ENCODE assay signal across 9 mouse cellular contexts in genomic region chr9:5308561-5308960, GRCm38 (mm10). TPM values are rescaled to one million over a fixed set of nuclear protein-coding genes. Genes with fewer than 3 reads are reported as not detected.
DNase-seq lines count a peak whose midpoint lies in the region; ATAC-seq and TF ChIP-seq lines count a peak whose summit lies in the region.
"Had no signal": no experiment of that assay in that cellular context is flagged by ENCODE, and none has a peak within 500 bp of the region (broad histone marks: within the 10 kb centered on the region; RNA-seq: fewer than 3 reads in every experiment).

Gene Casp4 (plus strand): TSS chr9:5308828.

- no peaks in the 10 kb centered on the region for H3K36me3 ChIP-seq in heart, embryonic 16.5 days (ENCODE audit: control insufficient read depth, insufficient read depth)
- H3K36me3 ChIP-seq in liver, embryonic 15.5 days (replicated peaks): no peaks in the 10 kb centered on the region
- H3K36me3 ChIP-seq in stomach, postnatal 0 days (ENCODE audit: control insufficient read depth, insufficient read depth, low read length): no peaks in the 10 kb centered on the region
- H3K36me3 ChIP-seq in embryonic facial prominence, embryonic 10.5 days (replicated peaks): no peaks in the 10 kb centered on the region
- no peaks in the 10 kb centered on the region for H3K36me3 ChIP-seq in forebrain, embryonic 11.5 days (ENCODE audit: control insufficient read depth, insufficient read depth, low read length)

- H3K27me3 ChIP-seq in heart, embryonic 16.5 days (ENCODE audit: control insufficient read depth, insufficient read depth, low read length): no peaks in the 10 kb centered on the region
- no peaks in the 10 kb centered on the region for H3K27me3 ChIP-seq in liver, embryonic 15.5 days
- H3K27me3 ChIP-seq in stomach, postnatal 0 days (ENCODE audit: control insufficient read depth, insufficient read depth, low read length): no peaks in the 10 kb centered on the region
- no peaks in the 10 kb centered on the region for H3K27me3 ChIP-seq in embryonic facial prominence, embryonic 10.5 days (replicated peaks; ENCODE audit: low read depth, poor library complexity, severe bottlenecking)
- H3K27me3 ChIP-seq in forebrain, embryonic 11.5 days (ENCODE audit: control insufficient read depth, insufficient read depth, low read length): no peaks in the 10 kb centered on the region

- peak within 1 kb of the TSS; percentile 40 for H3K4me3 ChIP-seq in heart, embryonic 16.5 days (ENCODE audit: low read length)
- peak within 1 kb of the TSS; percentile 24 for H3K4me3 ChIP-seq in liver, embryonic 15.5 days (replicated peaks)
- peak within 1 kb of the TSS; percentile 25 for H3K4me3 ChIP-seq in stomach, postnatal 0 days (ENCODE audit: low read depth, low read length)
- no peak within 1 kb of the TSS for H3K4me3 ChIP-seq in embryonic facial prominence, embryonic 10.5 days
- H3K4me3 ChIP-seq in forebrain, embryonic 11.5 days (ENCODE audit: low read depth, low read length): no peak within 1 kb of the TSS

- no peaks in the 10 kb centered on the region for H3K4me1 ChIP-seq in heart, embryonic 16.5 days (ENCODE audit: control insufficient read depth, insufficient read depth, low read length)
- no peaks in the 10 kb centered on the region for H3K4me1 ChIP-seq in liver, embryonic 15.5 days (replicated peaks)
- H3K4me1 ChIP-seq in stomach, postnatal 0 days (replicated peaks; ENCODE audit: control insufficient read depth, insufficient read depth): no peaks in the 10 kb centered on the region
- no peaks in the 10 kb centered on the region for H3K4me1 ChIP-seq in embryonic facial prominence, embryonic 10.5 days
- H3K4me1 ChIP-seq in forebrain, embryonic 11.5 days (replicated peaks; ENCODE audit: control insufficient read depth, insufficient read depth, low read length): no peaks in the 10 kb centered on the region

- no peak within 1 kb of the TSS for H3K27ac ChIP-seq in heart, embryonic 16.5 days (ENCODE audit: low read length)
- no peak within 1 kb of the TSS for H3K27ac ChIP-seq in liver, embryonic 15.5 days (replicated peaks)
- H3K27ac ChIP-seq in stomach, postnatal 0 days (replicated peaks): no peak within 1 kb of the TSS
- H3K27ac ChIP-seq in embryonic facial prominence, embryonic 10.5 days (replicated peaks): no peak within 1 kb of the TSS
- H3K27ac ChIP-seq in forebrain, embryonic 11.5 days (ENCODE audit: low read depth, low read length): no peak within 1 kb of the TSS

- no peaks in the 10 kb centered on the region for H3K9me3 ChIP-seq in heart, embryonic 16.5 days (replicated peaks; ENCODE audit: control insufficient read depth, low read length)
- no peaks in the 10 kb centered on the region for H3K9me3 ChIP-seq in liver, embryonic 15.5 days (replicated peaks)
- H3K9me3 ChIP-seq in stomach, postnatal 0 days (ENCODE audit: control insufficient read depth, low read length): no peaks in the 10 kb centered on the region
- H3K9me3 ChIP-seq in embryonic facial prominence, embryonic 10.5 days: no peaks in the 10 kb centered on the region
- H3K9me3 ChIP-seq in forebrain, embryonic 11.5 days (ENCODE audit: control insufficient read depth, low read length): no peaks in the 10 kb centered on the region

- H3K4me2 ChIP-seq in heart, embryonic 16.5 days (ENCODE audit: low read depth, low read length): peak within 1 kb of the TSS; percentile 43
- H3K4me2 ChIP-seq in liver, embryonic 15.5 days: no peak within 1 kb of the TSS; the same call in 1 of the 2 replicates
- peak within 1 kb of the TSS; percentile 25 for H3K4me2 ChIP-seq in stomach, postnatal 0 days (replicated peaks; ENCODE audit: low read depth)
- no peak within 1 kb of the TSS for H3K4me2 ChIP-seq in forebrain, embryonic 11.5 days (ENCODE audit: low read depth, low read length, severe bottlenecking)

- no peak for TF ChIP-seq EP300 in stomach, postnatal 0 days (optimal IDR thresholded peaks at IDR 0.05)

- no peak for ATAC-seq in heart, embryonic 16.5 days (replicated peaks; ENCODE audit: extremely low read depth, insufficient read depth, low FRiP score)
- ATAC-seq in liver, embryonic 15.5 days (ENCODE audit: insufficient read depth): no peak
- ATAC-seq in stomach, postnatal 0 days (ENCODE audit: low FRiP score, low TSS enrichment): no peak
- ATAC-seq in forebrain, embryonic 11.5 days (replicated peaks; ENCODE audit: low FRiP score): no peak

- no peak for TF ChIP-seq CTCF in stomach, postnatal 0 days (IDR thresholded peaks at IDR 0.05; ENCODE audit: low read depth)

- H3K9ac ChIP-seq in heart, embryonic 16.5 days (ENCODE audit: low read length): no peak within 1 kb of the TSS
- H3K9ac ChIP-seq in liver, embryonic 15.5 days: no peak within 1 kb of the TSS
- peak within 1 kb of the TSS; percentile 41 for H3K9ac ChIP-seq in stomach, postnatal 0 days (ENCODE audit: low read length)
- no peak within 1 kb of the TSS for H3K9ac ChIP-seq in forebrain, embryonic 11.5 days (ENCODE audit: low read length)

- peak; percentile 41 to 52 for DNase-seq in spleen, postnatal 36 days (ENCODE audit: low spot score in 2 of 2)
- DNase-seq in spleen, postnatal 14 days (ENCODE audit: low spot score in 2 of 2): no peak
- no peak for DNase-seq in stomach, postnatal 0 days (ENCODE audit: low spot score)
- no peak for DNase-seq in retina, embryonic 14.5 days (ENCODE audit: low spot score)
- no peak for DNase-seq in embryonic facial prominence, embryonic 10.5 days (ENCODE audit: low spot score)
- DNase-seq in forebrain, embryonic 11.5 days (ENCODE audit: low spot score): no peak

- WGBS in heart, embryonic 16.5 days: 32% methylated on average over 5 of the region's 5 CpGs
- 14% methylated on average over 5 of the region's 5 CpGs for WGBS in liver, embryonic 15.5 days (ENCODE audit: insufficient replicate concordance)
- WGBS in stomach, postnatal 0 days: 28% methylated on average over 5 of the region's 5 CpGs
- 78% methylated on average over 5 of the region's 5 CpGs for WGBS in embryonic facial prominence, embryonic 10.5 days
- WGBS in forebrain, embryonic 11.5 days: 84% methylated on average over 5 of the region's 5 CpGs

RNA-seq across cellular contexts. Expression of gene Casp4, which starts in this region (rescaled TPM):
- polyA plus RNA-seq in heart, embryonic 16.5 days (2015; fragmentation: Nextera tagmentation; extraction: Ambion mirVana): 1.7 and 3.4 TPM in 2 replicates
- 1.0 TPM in 2 replicates for polyA plus RNA-seq in liver, embryonic 15.5 days (2015; fragmentation: Nextera tagmentation; extraction: Ambion mirVana)
- polyA plus RNA-seq in stomach, postnatal 0 days (2015; fragmentation: Nextera tagmentation; extraction: Ambion mirVana): 1.1 and 1.2 TPM in 2 replicates
- not detected in 2 replicates for polyA plus RNA-seq in embryonic facial prominence, embryonic 10.5 days (2016; fragmentation: Nextera tagmentation; extraction: Ambion mirVana)
- not detected in 2 replicates for polyA plus RNA-seq in forebrain, embryonic 11.5 days (2014; fragmentation: Nextera tagmentation; extraction: Ambion mirVana)
- polyA plus RNA-seq: neural tube, embryonic 11.5 days had no signal

Comparison
In these comparisons a context has a peak if more than half of its experiments do, and no peak if none do; other contexts are left out.
1. DNase-seq: peak in spleen, postnatal 36 days (2 of 2); none in spleen, postnatal 14 days (0 of 2), stomach, postnatal 0 days (single experiment), retina, embryonic 14.5 days (single experiment), embryonic facial prominence, embryonic 10.5 days (single experiment) and forebrain, embryonic 11.5 days (single experiment).
2. H3K4me2 ChIP-seq: peak in heart, embryonic 16.5 days (single experiment) and stomach, postnatal 0 days (single experiment); none in liver, embryonic 15.5 days (single experiment) and forebrain, embryonic 11.5 days (single experiment).
3. H3K4me3 ChIP-seq: peak in heart, embryonic 16.5 days (single experiment), liver, embryonic 15.5 days (single experiment) and stomach, postnatal 0 days (single experiment); none in embryonic facial prominence, embryonic 10.5 days (single experiment) and forebrain, embryonic 11.5 days (single experiment).